Mouse (Mus musculus) granulocyte monocyte progenitor cell, adult 5-6 weeks (primary cell): ENCODE results near the gene Chadl. TPM values are rescaled to one million over a fixed set of nuclear protein-coding genes. Genes with fewer than 3 reads are reported as not detected.

ENCODE experiments used
- total RNA-seq, 2 experiments: library from RNA; stranded (forward) in 1 of 2; stranded (reverse) in 1 of 2; fragments of 200-712, 200-1000 nt in 1 of 2; fragments of >200 nt in 1 of 2; fragmentation: Nextera tagmentation in 1 of 2; gene quantifications; 2 replicates each; pipeline ENCODE4 v1.2.3; 2014 to 2017

The Chadl gene
- total RNA-seq, 2 experiments from 2014 or later: not detected

Other genes starting within 250 kb of the Chadl start
- gene Rbx1, start 231.0 kb downstream of the Chadl start, total RNA-seq (2014; fragmentation: Nextera tagmentation): 251 and 317 TPM in 2 replicates
- 170 and 241 TPM in 2 replicates for gene Rbx1, start 231.0 kb downstream of the Chadl start, total RNA-seq (2017)
- gene Ep300, start 111.9 kb downstream of the Chadl start, total RNA-seq (2014; fragmentation: Nextera tagmentation): 120 and 136 TPM in 2 replicates
- gene Ep300, start 111.9 kb downstream of the Chadl start, total RNA-seq (2017): 20.7 and 38.5 TPM in 2 replicates
- gene L3mbtl2, start 33.4 kb downstream of the Chadl start, total RNA-seq (2014; fragmentation: Nextera tagmentation): 33.8 and 41.7 TPM in 2 replicates
- 30.5 TPM in 2 replicates for gene L3mbtl2, start 33.4 kb downstream of the Chadl start, total RNA-seq (2017)
- gene Zc3h7b, start 47.8 kb upstream of the Chadl start, total RNA-seq (2014; fragmentation: Nextera tagmentation): 20.7 and 31.9 TPM in 2 replicates
- gene Zc3h7b, start 47.8 kb upstream of the Chadl start, total RNA-seq (2017): 15.0 and 19.2 TPM in 2 replicates
- 58.9 and 63.9 TPM in 2 replicates for gene Rangap1, start 48.2 kb upstream of the Chadl start, total RNA-seq (2014; fragmentation: Nextera tagmentation)
- gene Rangap1, start 48.2 kb upstream of the Chadl start, total RNA-seq (2017): 114 TPM in 2 replicates
- 6.6 and 9.4 TPM in 2 replicates for gene Tef, start 105.1 kb upstream of the Chadl start, total RNA-seq (2014; fragmentation: Nextera tagmentation)
- gene Tef, start 105.1 kb upstream of the Chadl start, total RNA-seq (2017): 6.9 and 10.1 TPM in 2 replicates
- 35.0 and 39.6 TPM in 2 replicates for gene Tob2, start 161.5 kb upstream of the Chadl start, total RNA-seq (2014; fragmentation: Nextera tagmentation)
- 14.7 and 19.3 TPM in 2 replicates for gene Tob2, start 161.5 kb upstream of the Chadl start, total RNA-seq (2017)
- gene Phf5a, start 174.6 kb upstream of the Chadl start, total RNA-seq (2014; fragmentation: Nextera tagmentation): 101 and 107 TPM in 2 replicates
- 79.2 and 148 TPM in 2 replicates for gene Phf5a, start 174.6 kb upstream of the Chadl start, total RNA-seq (2017)
- 123 and 126 TPM in 2 replicates for gene Aco2, start 175.0 kb upstream of the Chadl start, total RNA-seq (2014; fragmentation: Nextera tagmentation)
- 156 and 180 TPM in 2 replicates for gene Aco2, start 175.0 kb upstream of the Chadl start, total RNA-seq (2017)
- 21.8 and 26.5 TPM in 2 replicates for gene Polr3h, start 229.0 kb upstream of the Chadl start, total RNA-seq (2014; fragmentation: Nextera tagmentation)
- 46.6 and 51.2 TPM in 2 replicates for gene Polr3h, start 229.0 kb upstream of the Chadl start, total RNA-seq (2017)
- gene Csdc2, start 239.5 kb upstream of the Chadl start, total RNA-seq (2014; fragmentation: Nextera tagmentation): not detected in 2 replicates
- not detected in 2 replicates for gene Csdc2, start 239.5 kb upstream of the Chadl start, total RNA-seq (2017)